Mouse (Mus musculus) kidney, adult 2 months (tissue): ENCODE data around the gene Ankrd40. TPM values are rescaled to one million over a fixed set of nuclear protein-coding genes. Genes with fewer than 3 reads are reported as not detected.

Source experiments
- DNase-seq: peaks from one replicate; pipeline ENCODE4 v3.0.0; 2021
- H3K27ac ChIP-seq: fragments of 200-500 bp; 2 replicates; pipeline ENCODE4 v1.5.1; 2012; ENCODE audit warnings: low read depth, low read length, control low read depth, inconsistent platforms; ENCODE audit not compliant: insufficient read depth
- H3K27me3 ChIP-seq: fragments of 200-500 bp; replicated peaks from 2 replicates; pipeline ENCODE4 v1.6.1; 2012; ENCODE audit warnings: mild to moderate bottlenecking, moderate library complexity, low read length, inconsistent platforms; ENCODE audit not compliant: control insufficient read depth, insufficient read depth
- H3K36me3 ChIP-seq: fragments of 200-500 bp; 2 replicates; pipeline ENCODE4 v1.6.1; 2012; ENCODE audit warnings: mild to moderate bottlenecking, moderate library complexity, low read length, inconsistent platforms; ENCODE audit not compliant: control insufficient read depth, insufficient read depth
- H3K4me1 ChIP-seq: fragments of 200-500 bp; 2 replicates; pipeline ENCODE4 v1.6.1; 2011; ENCODE audit warnings: low read length; ENCODE audit not compliant: control insufficient read depth, insufficient read depth
- H3K4me3 ChIP-seq: fragments of 200-500 bp; 2 replicates; pipeline ENCODE4 v1.5.1; 2011; ENCODE audit warnings: mild to moderate bottlenecking, low read depth, low read length, control low read depth; ENCODE audit not compliant: insufficient read depth
- CTCF ChIP-seq: fragments of 200-500 bp; conservative IDR thresholded peaks from 2 replicates; pipeline ENCODE4 v1.5.1; 2011; ENCODE audit warnings: low read depth, mild to moderate bottlenecking, control low read depth, low read length, moderate library complexity, mixed read lengths; ENCODE audit not compliant: insufficient read depth, insufficient read length
- POLR2A ChIP-seq: fragments of 200-500 bp; IDR thresholded peaks from one replicate; pipeline ENCODE4 v1.6.1; 2011; ENCODE audit warnings: low read depth, low read length, control low read depth
- WGBS: fragments of 180-500 bp; shearing (Covaris S2); methylation state at CpG from one replicate; pipeline ENCODE4 v1.1.7; 2018; 5-methylcytosine and 5-hydroxymethylcytosine counted together
- polyA plus RNA-seq: library from polyadenylated mRNA; depleted of rRNA; stranded (reverse); fragments of >200 nt; gene quantifications from 2 replicates; pipeline ENCODE4 v1.2.3, GENCODE M21; 2012; rRNA removed

Ankrd40 gene
- polyA plus RNA-seq, 1 experiment: 139 TPM

DNA sequence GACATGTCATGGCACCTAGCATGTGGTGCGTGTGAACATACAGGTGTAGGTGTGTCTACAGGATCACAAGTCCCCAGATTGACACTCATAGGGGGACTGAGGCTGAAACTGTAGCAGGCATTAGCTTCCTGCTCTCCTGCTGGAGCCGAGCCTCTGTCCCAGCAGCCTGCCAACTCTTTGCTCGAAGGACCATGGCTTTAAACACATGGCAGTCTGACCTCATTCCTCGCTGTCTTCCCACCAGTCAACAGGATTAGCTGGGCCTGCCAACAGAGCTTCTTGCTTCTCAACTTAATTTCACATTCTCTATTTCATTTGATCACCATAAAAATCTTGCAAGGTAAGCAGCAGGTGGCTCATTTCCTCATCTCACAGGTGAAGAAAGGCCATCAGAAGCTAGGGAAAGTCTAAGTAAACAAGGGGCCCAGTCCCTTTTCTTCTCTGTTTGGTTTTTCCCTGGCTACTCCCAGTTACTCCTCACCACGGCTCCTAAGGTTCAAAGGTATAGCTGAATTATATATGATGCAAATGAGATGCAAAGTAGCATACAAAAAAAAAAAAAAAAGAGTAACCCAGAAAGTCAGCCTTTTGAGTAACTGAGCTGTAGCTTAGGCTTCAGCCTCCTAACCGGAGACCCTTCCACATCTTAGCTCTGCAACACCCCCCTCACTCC is 62.1 kb downstream of the Ankrd40 start:
- no peak for DNase-seq
- WGBS: 68% methylated on average over 6 of the region's 6 CpGs
- Histone ChIP-seq H3K27me3 (no peaks in the 10 kb centered on the region), H3K27ac (no peak overlapping the region), H3K36me3 (no peaks in the 10 kb centered on the region), H3K4me1 (peaks cover 5% of the 10 kb centered on the region; the same call in 1 of the 2 replicates), H3K4me3 (no peak overlapping the region)
- TF ChIP-seq CTCF (no peak), POLR2A (no peak)

DNA sequence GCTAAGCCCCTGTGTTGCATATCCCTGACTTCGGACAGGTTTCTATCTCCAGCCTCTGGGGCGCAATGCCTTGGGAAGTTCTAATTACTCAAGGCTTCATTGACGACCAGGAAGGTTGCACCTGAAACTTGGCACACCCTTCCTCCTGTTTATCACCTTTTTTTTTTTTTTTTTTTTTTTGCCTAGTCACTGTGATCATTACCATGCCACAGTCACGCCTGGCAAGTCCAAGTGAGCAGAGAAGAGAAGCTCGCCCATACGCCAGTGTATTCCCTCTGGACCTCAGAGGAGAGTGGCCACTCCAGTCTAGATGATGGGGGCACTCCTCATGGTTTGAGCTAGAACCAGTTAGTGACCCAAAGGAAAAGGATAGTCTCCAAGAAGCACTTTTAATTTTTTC is 63.0 kb downstream of the Ankrd40 start:
- no peak overlapping the region for H3K4me3 ChIP-seq
- DNase-seq: no peak

More for the DNA sequence above, 63.0 kb downstream of the Ankrd40 start:
- 81% methylated on average over 6 of the region's 6 CpGs for WGBS
- Histone ChIP-seq H3K27me3 (no peaks in the 10 kb centered on the region), H3K4me1 (0 out of 2 replicates have a peak, but pooled peaks cover under 1% of the 10 kb centered on the region), H3K36me3 (no peaks in the 10 kb centered on the region), H3K27ac (no peak overlapping the region)
- TF ChIP-seq POLR2A (no peak), CTCF (no peak)

Other genes starting within 250 kb of the Ankrd40 start
- gene Tob1, start 116.5 kb upstream of the Ankrd40 start, polyA plus RNA-seq: 45.0 and 54.8 TPM in 2 replicates
- 0.33 and 0.38 TPM in 2 replicates for gene Wfikkn2, start 82.0 kb upstream of the Ankrd40 start, polyA plus RNA-seq
- gene Gm21885, start 46.1 kb upstream of the Ankrd40 start, polyA plus RNA-seq: not detected in 2 replicates
- gene Luc7l3, start 6.0 kb upstream of the Ankrd40 start, polyA plus RNA-seq: 6.6 and 8.5 TPM in 2 replicates
- 43.8 and 51.7 TPM in 2 replicates for gene Abcc3, start 65.0 kb downstream of the Ankrd40 start, polyA plus RNA-seq
- 7.6 and 10.2 TPM in 2 replicates for gene Cacna1g, start 146.2 kb downstream of the Ankrd40 start, polyA plus RNA-seq
- 1.1 TPM in 2 replicates for gene Spata20, start 158.2 kb downstream of the Ankrd40 start, polyA plus RNA-seq
- gene Epn3, start 172.0 kb downstream of the Ankrd40 start, polyA plus RNA-seq: 35.6 and 36.4 TPM in 2 replicates
- 5.0 TPM in 2 replicates for gene Mycbpap, start 193.7 kb downstream of the Ankrd40 start, polyA plus RNA-seq
- gene Rsad1, start 221.3 kb downstream of the Ankrd40 start, polyA plus RNA-seq: 8.6 and 10.1 TPM in 2 replicates
- gene Chad, start 237.0 kb downstream of the Ankrd40 start, polyA plus RNA-seq: 0.10 and 0.22 TPM in 2 replicates